Mouse (Mus musculus) brain, adult 2 months (tissue): ENCODE results near the gene Grm7.

Experiments
- DNase-seq: peaks from one replicate; pipeline ENCODE4 v3.0.0; 2011; ENCODE audit warnings: low read depth, low spot score

Gene Grm7

DNA sequence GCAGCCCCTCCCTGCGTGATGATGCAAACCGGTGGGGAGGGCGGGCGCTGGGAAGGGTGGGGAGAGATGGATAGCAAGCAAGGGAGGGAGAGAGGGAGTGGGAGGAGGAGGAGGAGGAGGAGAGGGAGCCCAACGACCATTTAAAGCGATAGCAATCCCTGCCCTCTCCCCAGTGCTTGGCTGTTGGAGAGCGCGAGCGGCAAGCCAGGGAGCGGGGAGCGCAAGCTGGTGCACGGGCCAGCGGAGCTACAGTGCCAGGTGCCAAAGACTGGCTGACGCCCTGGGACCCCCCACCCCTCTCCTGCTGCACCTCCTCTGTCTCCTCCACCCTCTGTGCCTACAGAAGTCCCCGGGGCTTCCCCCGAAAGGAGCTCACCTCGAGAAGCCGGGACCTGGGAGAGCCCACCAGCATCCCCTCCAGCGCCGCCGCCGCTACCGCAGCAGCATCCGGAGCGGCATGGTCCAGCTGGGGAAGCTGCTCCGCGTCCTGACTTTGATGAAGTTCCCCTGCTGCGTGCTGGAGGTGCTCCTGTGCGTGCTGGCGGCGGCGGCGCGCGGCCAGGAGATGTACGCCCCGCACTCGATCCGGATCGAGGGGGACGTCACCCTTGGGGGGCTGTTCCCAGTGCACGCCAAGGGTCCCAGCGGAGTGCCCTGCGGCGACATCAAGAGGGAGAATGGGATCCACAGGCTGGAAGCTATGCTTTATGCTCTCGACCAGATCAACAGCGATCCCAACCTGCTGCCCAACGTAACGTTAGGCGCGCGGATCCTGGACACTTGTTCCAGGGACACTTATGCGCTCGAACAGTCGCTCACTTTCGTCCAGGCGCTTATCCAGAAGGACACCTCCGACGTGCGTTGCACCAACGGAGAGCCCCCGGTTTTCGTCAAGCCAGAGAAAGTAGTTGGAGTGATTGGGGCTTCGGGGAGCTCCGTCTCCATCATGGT, at the start of gene Grm7:
Grm7 (plus strand) TSS at position 171 of the 951 bp plus-strand sequence.
- peak; percentile 94 for DNase-seq

- DNase-seq: no peak
Observed at GRCm38 (mm10) chr6:110645041-110645410, 355 bp upstream of the Grm7 start.

DNA sequence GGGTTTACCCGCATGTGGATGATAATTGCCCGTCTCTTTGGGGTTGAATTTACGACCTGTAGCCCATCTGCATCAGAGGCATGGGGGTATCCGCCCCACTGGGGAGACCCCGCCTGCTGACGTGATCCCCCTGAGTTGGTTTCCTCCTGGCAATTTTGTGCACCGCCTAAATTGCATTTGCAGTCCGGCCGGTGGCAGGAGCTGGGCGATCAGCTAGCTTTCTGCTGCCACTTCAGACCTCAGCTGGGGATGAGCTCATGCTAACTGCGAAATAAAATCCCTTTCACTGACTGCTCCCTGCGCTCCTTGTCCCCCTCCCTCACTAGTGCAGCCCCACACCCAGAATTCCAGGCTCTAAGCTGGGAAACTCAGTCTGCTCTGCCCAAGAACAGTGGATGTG, 1.5 kb downstream of the Grm7 start:
- DNase-seq: peak; percentile 72

DNA sequence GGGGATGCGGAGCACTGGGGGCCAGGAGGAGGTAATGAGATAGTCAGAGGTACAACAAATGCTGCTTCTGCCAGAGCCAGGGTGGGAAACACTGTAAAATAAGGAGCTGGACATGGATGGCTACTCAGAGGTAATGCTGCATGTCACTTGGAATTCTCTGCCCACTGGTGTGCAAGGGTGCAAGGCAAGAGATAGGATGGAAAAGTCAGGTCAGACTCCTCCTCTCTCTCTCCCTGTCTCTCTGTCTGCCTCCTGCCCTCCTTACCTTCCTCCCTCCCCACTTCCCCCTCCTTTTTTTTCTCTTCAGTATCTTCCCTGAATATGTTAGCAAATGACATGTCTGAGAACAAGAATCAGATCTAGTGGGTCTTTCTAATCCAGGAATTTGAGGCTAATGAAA, 3.8 kb downstream of the Grm7 start:
- peak; percentile 47 for DNase-seq

DNA sequence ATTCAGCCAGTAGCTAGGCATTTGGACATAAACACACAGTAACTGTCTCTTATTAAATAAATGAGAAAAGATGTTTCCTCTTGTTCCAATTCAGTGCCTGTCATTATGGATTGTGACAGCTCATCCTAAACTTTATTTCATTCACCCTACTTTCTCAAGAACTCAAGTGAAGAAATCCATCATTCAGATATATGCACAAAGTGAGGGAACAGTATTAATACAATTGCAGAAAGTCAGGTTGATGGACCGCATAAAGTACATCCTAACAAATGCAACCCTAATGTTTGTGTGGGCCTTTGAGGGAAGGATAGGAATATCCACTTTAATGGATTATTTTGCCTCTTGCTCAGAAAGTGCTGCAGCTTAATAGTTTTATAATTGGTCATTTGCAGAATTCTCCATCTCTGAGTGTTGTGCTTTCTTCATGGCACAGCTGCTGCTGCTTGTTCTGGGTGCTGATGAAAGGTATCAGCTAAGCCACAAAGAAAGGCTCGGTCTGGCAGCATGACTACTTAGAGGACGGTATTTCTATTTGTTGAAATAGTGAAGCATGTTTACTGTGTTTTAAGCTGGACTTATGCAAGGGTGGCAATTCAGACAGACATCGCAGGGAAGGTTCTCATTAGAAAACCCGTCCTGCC, 8.1 kb downstream of the Grm7 start:
- DNase-seq: no peak

DNA sequence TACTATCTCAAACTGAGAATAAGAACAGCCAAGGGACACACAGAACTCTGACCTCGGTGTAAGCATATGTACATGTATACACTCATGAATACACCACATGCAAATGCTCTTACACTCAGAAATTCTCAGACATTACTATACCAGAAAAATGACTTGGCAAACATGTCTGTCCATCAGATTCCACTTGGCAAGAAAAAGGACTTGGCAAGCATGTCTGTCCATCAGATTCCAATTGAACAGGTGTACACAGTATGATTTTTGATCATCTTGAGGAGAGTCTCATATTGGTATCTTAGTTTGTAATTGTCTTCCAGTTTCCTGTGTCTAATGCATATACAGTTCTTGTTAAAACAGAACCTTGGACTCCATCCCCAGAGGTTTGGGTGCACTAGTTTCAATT, 19.1 kb downstream of the Grm7 start:
- no peak for DNase-seq

DNA sequence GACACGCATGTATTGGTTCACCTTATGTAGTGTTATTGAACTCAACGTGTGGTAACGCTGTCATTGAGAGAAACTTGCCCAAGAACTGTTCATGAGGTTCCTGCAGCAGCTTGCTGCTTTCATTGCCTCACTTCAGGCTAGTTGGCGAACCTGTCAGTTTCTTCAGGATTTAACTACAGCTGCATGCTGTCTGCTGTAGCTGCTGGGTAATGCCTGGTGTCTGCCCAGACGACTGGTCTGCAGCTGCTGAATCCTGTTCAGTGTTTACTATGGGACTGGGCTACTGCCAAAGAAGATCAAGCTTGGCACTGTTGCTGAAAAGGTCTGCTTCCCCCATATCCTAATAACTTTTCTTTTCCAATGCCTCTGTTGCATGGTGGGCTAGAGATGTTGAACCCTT, 23.1 kb downstream of the Grm7 start:
- no peak for DNase-seq

GRCm38 (mm10) chr6:110690954-110691353, 45.6 kb downstream of the Grm7 start:
- peak; percentile 70 for DNase-seq

GRCm38 (mm10) chr6:110709763-110710162, 64.4 kb downstream of the Grm7 start:
- DNase-seq: peak; percentile 79

- DNase-seq: no peak
Observed at GRCm38 (mm10) chr6:110714943-110715342, 69.6 kb downstream of the Grm7 start.

DNA sequence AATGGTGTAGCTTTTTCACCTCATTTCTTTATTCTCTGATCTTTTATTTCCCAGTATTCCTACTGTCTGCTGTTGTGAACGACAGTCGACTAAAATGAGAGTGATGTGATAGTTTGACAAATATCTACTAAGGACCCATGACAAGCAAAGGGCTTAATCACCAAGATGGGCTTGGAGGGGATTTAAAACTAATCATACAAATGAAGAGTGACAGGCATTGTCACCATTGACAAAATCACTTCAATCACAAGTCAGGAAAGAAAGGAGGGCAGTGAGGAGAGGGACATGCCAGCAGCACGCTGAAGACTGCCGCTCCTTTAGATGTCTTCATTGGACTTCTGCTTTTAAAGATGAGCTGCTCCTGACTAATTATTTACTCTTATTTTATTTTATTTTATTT, 78.0 kb downstream of the Grm7 start:
- DNase-seq: no peak

DNA sequence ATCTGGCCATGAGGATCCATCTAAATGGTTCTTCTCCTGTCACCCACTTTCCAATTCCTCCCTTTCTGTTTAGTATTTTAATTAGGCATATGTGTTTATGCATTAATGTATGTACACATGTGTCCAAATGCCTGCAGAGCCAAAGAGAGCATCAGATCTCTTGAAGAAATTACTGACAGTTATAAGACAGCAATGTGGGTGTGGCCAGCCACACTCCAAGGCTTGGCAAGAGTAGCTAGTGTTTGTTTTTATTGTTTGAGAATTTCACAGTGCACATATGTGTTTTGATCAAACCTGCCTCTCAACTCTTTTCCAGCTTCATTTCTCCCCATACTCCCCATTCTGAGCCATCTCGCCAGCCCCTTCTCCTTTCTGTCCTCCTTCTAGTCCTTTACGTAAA, 88.5 kb downstream of the Grm7 start:
- no peak for DNase-seq

GRCm38 (mm10) chr6:110743981-110744670, 98.7 kb downstream of the Grm7 start:
- DNase-seq: peak; percentile 63

DNA sequence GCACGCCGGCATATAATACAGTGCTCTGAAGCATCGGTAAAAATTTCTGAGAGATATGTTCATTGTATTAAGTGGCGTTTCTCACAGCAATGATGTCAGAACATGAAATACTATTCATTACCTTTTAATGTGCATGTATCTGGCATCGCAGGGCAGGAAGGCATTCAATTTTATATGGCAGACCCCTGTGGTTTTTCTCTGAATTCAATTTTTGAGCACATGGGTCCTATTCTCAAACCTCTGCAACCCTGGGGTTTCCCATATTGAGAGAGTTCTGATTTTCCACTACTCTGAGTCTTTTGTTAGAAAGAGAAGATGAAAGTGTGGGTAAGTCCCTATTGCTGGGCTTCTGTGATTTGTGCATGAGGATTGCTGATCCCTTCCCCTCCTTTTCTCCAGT, 110.5 kb downstream of the Grm7 start:
- DNase-seq: no peak

GRCm38 (mm10) chr6:110769588-110769987, 124.2 kb downstream of the Grm7 start:
- DNase-seq: no peak

DNA sequence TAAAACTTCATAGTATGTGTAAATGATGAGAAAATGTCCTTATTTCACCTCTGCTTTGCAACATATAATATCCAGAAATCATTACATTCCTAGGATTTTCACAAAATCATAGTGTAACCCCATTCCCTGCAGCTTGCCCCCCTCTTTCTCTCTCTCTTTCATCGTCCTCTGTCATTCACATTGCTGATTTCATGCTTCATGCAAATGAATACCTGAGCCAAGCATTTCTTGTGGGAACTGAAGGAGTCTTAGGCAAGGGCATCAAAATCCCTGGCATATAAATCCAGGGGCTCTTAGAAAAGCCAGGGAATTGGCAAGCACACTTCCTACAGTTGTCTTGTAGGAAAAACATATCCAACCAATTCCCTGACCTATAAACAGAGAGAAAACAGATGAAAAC, 127.3 kb downstream of the Grm7 start:
- no peak for DNase-seq

DNA sequence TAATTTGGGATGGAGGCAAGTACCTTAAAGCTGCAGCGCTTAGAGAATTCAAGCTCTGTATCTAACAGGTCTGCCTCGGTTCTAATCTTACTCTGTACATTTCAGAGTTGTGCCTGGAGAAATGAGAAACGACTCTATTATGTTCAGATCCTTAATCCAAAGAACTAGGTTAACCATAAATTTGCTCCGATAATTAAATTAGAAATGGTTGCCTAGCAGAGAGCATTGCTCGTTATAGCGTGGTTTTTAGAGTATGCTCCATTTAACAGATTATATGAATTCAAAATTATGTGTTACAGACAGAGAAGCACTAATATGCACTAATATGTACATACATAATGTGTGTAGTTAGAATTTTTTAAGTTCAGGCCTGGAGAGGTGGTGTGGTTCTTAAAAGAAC, 130.7 kb downstream of the Grm7 start:
- DNase-seq: no peak

- DNase-seq: no peak
Observed at GRCm38 (mm10) chr6:110785497-110785928, 140.1 kb downstream of the Grm7 start.

- DNase-seq: peak; percentile 43
Observed at GRCm38 (mm10) chr6:110792696-110793095, 147.3 kb downstream of the Grm7 start.

GRCm38 (mm10) chr6:110807481-110807880, 162.1 kb downstream of the Grm7 start:
- no peak for DNase-seq

DNA sequence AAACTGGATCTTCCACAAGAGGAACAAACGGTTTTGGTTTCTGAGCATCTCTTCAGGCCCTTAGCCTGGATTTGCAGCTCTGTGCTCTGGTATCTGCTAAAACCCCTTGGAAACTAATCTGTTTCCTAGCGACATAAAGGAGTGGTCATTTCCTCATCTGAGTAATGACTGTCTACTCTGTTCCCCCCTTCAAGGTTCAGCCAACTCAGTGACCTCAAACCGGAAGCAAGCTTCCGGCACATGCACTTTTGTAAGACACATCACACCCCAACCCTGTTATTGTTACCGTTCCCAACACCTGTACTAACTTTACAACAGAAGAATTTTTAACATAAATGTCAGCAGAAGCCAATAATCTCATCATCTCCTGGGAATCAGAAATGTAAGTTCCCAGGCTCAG, 166.8 kb downstream of the Grm7 start:
- DNase-seq: no peak

DNA sequence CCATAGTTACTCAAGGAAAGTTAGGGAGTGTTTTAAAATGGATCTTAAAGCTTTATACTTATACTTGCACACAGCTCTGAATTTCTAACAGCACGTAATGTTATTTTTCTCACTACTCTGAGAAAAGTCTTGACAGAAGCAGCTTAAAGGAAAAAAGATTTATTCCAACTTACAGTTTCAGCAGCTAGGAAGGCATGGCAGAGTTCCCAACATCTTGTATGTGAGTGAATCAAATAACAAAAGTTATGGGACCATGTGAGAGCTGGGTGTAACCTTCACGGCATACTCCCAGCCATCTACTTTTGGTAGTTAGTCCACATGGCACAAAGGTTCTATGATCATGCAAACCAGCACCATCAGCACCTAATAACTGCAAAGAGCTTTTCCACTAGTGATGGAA, 172.9 kb downstream of the Grm7 start:
- DNase-seq: peak; percentile 66
